Mouse (Mus musculus) kidney, adult 2 months (tissue): ENCODE measurements at regions not wholly inside any gene's neighbourhood (a gene's known extent, or its start where the extent isn't known, plus 50 kb on each side); places are given as distances from the start of the nearest gene placed in this dataset.

Source experiments
- CTCF ChIP-seq: fragments of 200-500 bp; conservative IDR thresholded peaks from 2 replicates; pipeline ENCODE4 v1.5.1; 2011; ENCODE audit warnings: low read depth, mild to moderate bottlenecking, control low read depth, low read length, moderate library complexity, mixed read lengths; ENCODE audit not compliant: insufficient read depth, insufficient read length
- POLR2A ChIP-seq: fragments of 200-500 bp; IDR thresholded peaks from one replicate; pipeline ENCODE4 v1.6.1; 2011; ENCODE audit warnings: low read depth, low read length, control low read depth

DNA sequence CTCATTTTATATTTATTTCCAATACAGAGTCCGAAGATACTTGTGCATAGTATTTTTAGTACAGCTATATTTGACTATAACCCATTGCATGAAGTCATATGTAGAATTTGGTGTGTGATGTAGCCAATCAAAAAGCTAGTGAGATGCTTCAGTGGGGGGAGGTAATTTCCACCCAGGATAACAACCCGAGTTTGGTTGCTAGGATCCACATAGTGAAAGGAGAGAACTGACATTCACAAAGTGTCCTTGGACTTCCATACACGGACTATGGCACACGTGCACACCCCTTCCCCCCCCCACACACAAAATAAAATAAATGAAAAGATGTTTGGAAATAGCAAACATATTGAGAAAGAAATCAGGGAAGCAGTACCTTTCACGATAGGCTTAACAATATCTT is 137.2 kb downstream of the Gm815 start:
- TF ChIP-seq CTCF (no peak), POLR2A (no peak)
